8 mouse cellular contexts compared by ENCODE assay signal in genomic region chr1:125559721-125560120, GRCm38 (mm10). TPM values are rescaled to one million over a fixed set of nuclear protein-coding genes. Genes with fewer than 3 reads are reported as not detected.
DNase-seq lines count a peak whose midpoint lies in the region; ATAC-seq and TF ChIP-seq lines count a peak whose summit lies in the region.

No protein-coding gene starts in this region.

- H3K27ac ChIP-seq in kidney, embryonic 14.5 days (ENCODE audit: low read depth, low read length): peak overlapping the region; percentile 95
- H3K27ac ChIP-seq in bone marrow macrophage, adult 2 months (ENCODE audit: insufficient read depth, low read depth, low read length): peak overlapping the region; percentile 98
- peak overlapping the region; percentile 95 for H3K27ac ChIP-seq in hindbrain, embryonic 16.5 days (ENCODE audit: low read depth, low read length)
- peak overlapping the region; percentile 93 for H3K27ac ChIP-seq in midbrain, postnatal 0 days (ENCODE audit: low read depth, low read length)

- no peak for DNase-seq in kidney, postnatal 10 days
- DNase-seq in midbrain, postnatal 0 days (ENCODE audit: low spot score): peak; percentile 2
- DNase-seq in adrenal gland, postnatal 10 days: no peak
- no peak for DNase-seq in ovary, adult 18-20 months (ENCODE audit: low spot score)

- no peak for TF ChIP-seq CTCF in bone marrow macrophage, adult 2 months (IDR thresholded peaks at IDR 0.05; ENCODE audit: low read depth, low read length)
- no peak for TF ChIP-seq CTCF in midbrain, postnatal 0 days (IDR thresholded peaks at IDR 0.05)

- no peaks in the 10 kb centered on the region for H3K27me3 ChIP-seq in kidney, embryonic 14.5 days (ENCODE audit: control insufficient read depth, insufficient read depth, low read length)
- no peaks in the 10 kb centered on the region for H3K27me3 ChIP-seq in hindbrain, embryonic 16.5 days (replicated peaks; ENCODE audit: control insufficient read depth, insufficient read depth, low read length)
- H3K27me3 ChIP-seq in midbrain, postnatal 0 days (ENCODE audit: insufficient read depth, low read length): no peaks in the 10 kb centered on the region

- H3K9ac ChIP-seq in kidney, embryonic 14.5 days (ENCODE audit: low read depth, low read length): peak overlapping the region; percentile 93
- H3K9ac ChIP-seq in hindbrain, embryonic 16.5 days (ENCODE audit: low read depth, low read length): peak overlapping the region; percentile 97
- H3K9ac ChIP-seq in midbrain, postnatal 0 days (replicated peaks; ENCODE audit: low read length, poor library complexity, severe bottlenecking): peak overlapping the region; percentile 95

- H3K36me3 ChIP-seq in kidney, embryonic 14.5 days (ENCODE audit: control insufficient read depth, insufficient read depth, low read length): no peaks in the 10 kb centered on the region
- no peaks in the 10 kb centered on the region for H3K36me3 ChIP-seq in hindbrain, embryonic 16.5 days (ENCODE audit: control insufficient read depth, insufficient read depth, low read length)
- no peaks in the 10 kb centered on the region for H3K36me3 ChIP-seq in midbrain, postnatal 0 days (ENCODE audit: insufficient read depth, low read length)

- TF ChIP-seq POLR2A in bone marrow macrophage, adult 2 months (IDR thresholded peaks at IDR 0.05; ENCODE audit: borderline replicate concordance, low read depth, low read length): no peak

- peak overlapping the region; percentile 71 for H3K4me3 ChIP-seq in kidney, embryonic 14.5 days (ENCODE audit: low read length)
- H3K4me3 ChIP-seq in bone marrow macrophage, adult 2 months (ENCODE audit: insufficient read depth, low read length): peak overlapping the region; percentile 91
- H3K4me3 ChIP-seq in hindbrain, embryonic 16.5 days (ENCODE audit: low read length): peak overlapping the region; percentile 94
- peak overlapping the region; percentile 88 for H3K4me3 ChIP-seq in midbrain, postnatal 0 days (ENCODE audit: low read depth, low read length)

- no peaks in the 10 kb centered on the region for H3K9me3 ChIP-seq in kidney, embryonic 14.5 days (ENCODE audit: control insufficient read depth, low read length)
- H3K9me3 ChIP-seq in hindbrain, embryonic 16.5 days (ENCODE audit: control insufficient read depth, low read length): no peaks in the 10 kb centered on the region
- no peaks in the 10 kb centered on the region for H3K9me3 ChIP-seq in midbrain, postnatal 0 days (ENCODE audit: low read length)

- H3K4me1 ChIP-seq in kidney, embryonic 14.5 days (ENCODE audit: control insufficient read depth, insufficient read depth, low read length): no peaks in the 10 kb centered on the region
- H3K4me1 ChIP-seq in bone marrow macrophage, adult 2 months (ENCODE audit: control insufficient read depth, insufficient read depth, low read length): peaks cover 13% of the 10 kb centered on the region
- peaks cover 10% of the 10 kb centered on the region for H3K4me1 ChIP-seq in hindbrain, embryonic 16.5 days (ENCODE audit: control insufficient read depth, insufficient read depth, low read depth, low read length)
- H3K4me1 ChIP-seq in midbrain, postnatal 0 days (ENCODE audit: insufficient read depth, low read length): peaks cover 9% of the 10 kb centered on the region; the same call in 1 of the 2 replicates

- WGBS in kidney, embryonic 14.5 days: 8% methylated on average over 2 of the region's 2 CpGs
- 19% methylated on average over 2 of the region's 2 CpGs for WGBS in hindbrain, embryonic 16.5 days
- 23% methylated on average over 2 of the region's 2 CpGs for WGBS in midbrain, postnatal 0 days

- no peak for ATAC-seq in kidney, embryonic 14.5 days (ENCODE audit: low FRiP score, low TSS enrichment)
- ATAC-seq in hindbrain, embryonic 16.5 days: no peak
- no peak for ATAC-seq in midbrain, postnatal 0 days (ENCODE audit: low FRiP score)
- ATAC-seq in monocyte, adult 5-6 weeks (replicated peaks; ENCODE audit: insufficient number of reproducible peaks, low FRiP score, low TSS enrichment, poor library complexity, severe bottlenecking): no peak

- H3K4me2 ChIP-seq in kidney, embryonic 14.5 days (replicated peaks; ENCODE audit: low read depth, low read length): peak overlapping the region; percentile 54
- H3K4me2 ChIP-seq in hindbrain, embryonic 16.5 days (ENCODE audit: low read length): peak overlapping the region; percentile 62
- peak overlapping the region; percentile 71 for H3K4me2 ChIP-seq in midbrain, postnatal 0 days (ENCODE audit: low read depth, low read length, poor library complexity, severe bottlenecking)

RNA-seq across cellular contexts. Expression of gene Slc35f5, which starts 0.7 kb away (rescaled TPM):
- 30.0 and 47.7 TPM in 2 replicates for polyA plus RNA-seq in kidney, embryonic 14.5 days (2014; fragmentation: Nextera tagmentation; extraction: Ambion mirVana)
- 37.1 and 37.3 TPM in 2 replicates for polyA plus RNA-seq in bone marrow macrophage, adult 2 months (2012; ENCODE audit: insufficient read depth, insufficient read length, missing spikeins)
- polyA plus RNA-seq in hindbrain, embryonic 16.5 days (2015; fragmentation: Nextera tagmentation; extraction: Ambion mirVana): 36.3 and 37.8 TPM in 2 replicates
- total RNA-seq in midbrain, postnatal 0 days (2014; rRNA removed): 17.6 and 23.0 TPM in 2 replicates
- polyA plus RNA-seq in midbrain, postnatal 0 days (2015; fragmentation: Nextera tagmentation; extraction: Ambion mirVana): 28.0 and 34.8 TPM in 2 replicates
- total RNA-seq in monocyte, adult 5-6 weeks (2017): 6.9 to 12.6 TPM (median 9.0 TPM) in 3 replicates
- total RNA-seq in adrenal gland, postnatal 10 days (2021): 10 to 100 TPM; 41.0 to 45.5 TPM
